Mouse (Mus musculus) neutrophil, adult 5-6 weeks (primary cell): ENCODE results near the gene Fkbp7. TPM values are rescaled to one million over a fixed set of nuclear protein-coding genes. Genes with fewer than 3 reads are reported as not detected.

Experiments
- ATAC-seq: fragments of 151-379, 151-347 bp; 2 replicates; pipeline ENCODE4 v1.8.0; 2017; ENCODE audit warnings: mild to moderate bottlenecking, moderate TSS enrichment; ENCODE audit not compliant: insufficient number of reproducible peaks, poor library complexity, low FRiP score, severe bottlenecking; ENCODE audit errors: extremely low read depth
- total RNA-seq: library from RNA; stranded (forward); fragments of 200-1000 nt; gene quantifications from 2 replicates; pipeline ENCODE4 v1.2.3, GENCODE M21; 2017

Gene Fkbp7
- total RNA-seq, result 3.7 and 9.0 TPM in 2 replicates

DNA sequence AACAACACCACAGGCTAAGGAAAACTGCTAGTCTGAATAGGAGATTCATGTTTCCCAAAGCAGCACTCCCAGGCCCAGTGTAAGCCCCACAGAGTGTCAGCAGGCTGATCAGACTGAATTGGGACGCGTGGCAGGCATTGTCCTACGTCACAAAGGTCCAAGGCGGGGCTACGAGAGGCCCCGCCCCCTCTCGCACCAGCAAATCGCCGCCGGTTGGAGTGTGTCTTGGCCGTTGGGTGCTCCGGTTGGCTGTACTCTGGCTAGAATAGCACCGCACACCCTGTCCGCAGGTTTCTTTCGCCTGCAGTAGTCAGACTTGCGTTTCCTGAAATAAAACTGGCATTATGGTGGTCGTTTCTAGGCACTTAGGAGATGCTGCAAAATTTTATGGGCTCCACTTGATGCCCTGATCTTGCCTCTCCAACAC is at the start of gene Fkbp7:
Fkbp7 (minus strand) TSS at position 151 of the 427 bp plus-strand sequence.
- ATAC-seq, result peak; percentile 85

DNA sequence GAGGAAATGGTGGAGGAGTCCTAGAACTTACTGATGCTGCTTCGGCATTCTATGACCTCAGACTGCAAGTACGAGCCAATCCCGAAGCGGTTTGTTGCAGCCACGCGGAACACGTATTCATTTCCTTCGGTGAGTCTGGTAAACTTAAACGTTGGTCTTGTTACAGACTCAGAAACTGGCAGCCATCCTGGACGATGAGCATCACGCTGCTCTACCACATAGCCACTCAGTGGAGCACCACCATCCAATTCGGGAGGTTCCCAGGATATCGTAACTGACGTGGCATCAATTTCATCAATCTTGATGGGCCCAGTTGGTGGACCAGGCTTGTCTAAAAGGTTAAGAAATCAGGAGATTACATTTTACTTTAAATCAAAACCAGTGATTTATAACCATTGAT is 46.7 kb upstream of the Fkbp7 start:
- ATAC-seq, result no peak

DNA sequence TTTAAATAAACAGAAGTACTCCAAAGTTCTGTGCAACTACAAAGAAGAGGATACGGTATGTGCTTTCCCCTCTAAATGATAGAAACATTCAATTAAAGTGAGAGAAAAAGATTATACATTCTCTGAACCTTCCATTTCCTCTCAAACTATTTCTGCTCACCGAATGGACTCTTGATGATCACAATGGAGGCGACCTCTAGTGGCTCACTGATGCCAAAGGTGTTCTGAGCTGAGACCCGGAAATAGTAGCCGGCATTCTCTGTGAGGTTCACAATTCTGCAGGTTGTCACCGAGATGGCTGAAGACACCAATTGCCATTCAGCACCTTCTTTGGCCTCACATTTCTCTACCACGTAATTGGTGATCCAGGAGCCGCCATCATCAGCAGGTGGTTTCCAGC is 42.1 kb upstream of the Fkbp7 start:
- no peak for ATAC-seq

DNA sequence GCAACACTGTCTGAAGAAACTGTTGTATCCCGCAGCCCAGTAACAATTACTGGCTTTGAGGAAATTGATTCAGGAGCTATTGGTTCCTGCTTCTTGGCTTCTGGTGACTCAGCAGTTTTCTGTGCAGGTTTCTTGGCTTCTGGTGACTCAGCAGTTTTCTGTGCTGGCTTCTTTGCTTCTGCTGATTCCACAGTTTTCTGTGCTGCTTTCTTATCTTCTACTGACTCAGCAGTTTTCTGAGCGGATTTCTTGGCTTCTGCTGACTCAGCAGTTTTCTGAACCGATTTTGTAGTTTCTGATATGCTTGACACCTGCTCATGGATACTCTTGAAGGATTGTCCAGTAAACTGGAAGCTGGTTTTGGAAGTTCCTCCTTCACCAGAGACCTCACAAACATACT is 35.6 kb upstream of the Fkbp7 start:
- no peak for ATAC-seq

DNA sequence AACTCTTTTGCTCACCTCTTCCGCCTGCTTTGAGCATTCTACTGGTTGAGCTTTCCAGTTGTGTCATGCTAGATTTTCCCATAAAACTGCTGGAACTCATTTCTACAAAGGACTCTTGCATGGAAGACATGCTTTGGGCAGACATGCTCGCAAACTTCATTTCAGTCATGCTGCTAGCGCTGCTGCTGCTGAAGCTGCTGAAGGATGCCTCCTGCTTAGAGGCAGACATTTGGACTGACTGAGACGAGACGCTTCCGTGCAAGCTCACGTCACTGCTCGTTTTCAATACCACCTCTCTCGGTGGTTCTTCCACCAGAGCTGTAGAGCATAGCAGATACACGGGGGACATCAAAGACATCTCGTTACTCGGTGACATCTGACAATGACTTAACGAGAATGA is 32.7 kb upstream of the Fkbp7 start:
- ATAC-seq, result no peak

DNA sequence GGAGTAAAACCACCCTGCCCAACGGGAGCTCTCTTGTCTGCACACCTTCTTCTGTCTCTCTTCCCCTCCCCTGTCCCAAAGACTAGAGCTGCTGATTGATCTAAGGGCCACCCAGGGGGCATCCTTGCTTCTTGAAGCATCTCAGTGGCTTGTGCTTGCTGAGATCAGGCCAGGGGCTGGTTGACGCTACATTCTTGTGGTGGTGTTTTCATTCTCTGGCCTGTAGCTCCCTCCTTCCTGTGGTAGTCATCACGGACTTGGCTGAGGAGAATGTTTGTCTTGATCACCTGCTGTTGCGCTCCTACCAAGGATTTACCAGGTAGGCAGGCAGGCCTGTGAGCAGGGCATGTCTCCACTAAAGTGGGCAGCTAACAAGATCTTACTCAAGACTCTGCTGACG is 29.8 kb upstream of the Fkbp7 start:
- no peak for ATAC-seq

DNA sequence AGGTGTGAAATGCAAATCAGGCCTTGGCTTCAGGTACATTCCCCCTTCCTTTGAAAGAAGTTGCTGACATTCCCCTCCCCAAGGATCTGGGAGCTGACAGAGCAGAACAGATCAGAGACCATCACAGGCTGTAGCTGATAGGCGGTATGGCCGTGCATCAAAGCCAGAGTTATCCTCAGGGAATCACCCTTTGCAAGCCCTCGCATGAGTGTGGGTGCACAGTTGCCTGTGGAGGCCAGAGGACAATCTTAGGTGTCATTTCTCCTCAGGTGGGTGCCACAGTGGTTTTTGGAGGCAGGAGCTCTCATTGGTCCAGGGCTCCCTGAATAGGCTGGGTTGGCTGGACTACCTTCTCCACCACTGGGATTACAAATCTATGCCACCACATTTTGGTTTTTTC is 29.3 kb upstream of the Fkbp7 start:
- no peak for ATAC-seq

DNA sequence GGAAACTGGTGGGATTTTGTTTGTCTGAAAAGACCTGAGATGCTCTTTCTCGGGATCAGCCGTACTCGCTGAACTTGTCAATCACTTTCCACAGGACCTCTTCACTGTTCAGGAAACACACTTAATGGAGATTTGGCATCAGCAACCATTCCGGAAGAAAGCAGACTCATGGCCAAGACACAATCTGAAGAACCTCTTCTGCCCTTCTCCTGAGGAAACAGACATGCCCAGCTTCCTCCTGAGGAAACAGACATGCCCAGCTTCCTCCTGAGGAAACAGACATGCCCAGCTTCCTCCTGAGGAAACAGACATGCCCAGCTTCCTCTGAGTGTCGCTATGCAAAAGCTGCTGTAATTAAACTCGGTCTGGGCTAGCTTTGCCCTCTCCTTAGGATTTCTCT is 22.4 kb upstream of the Fkbp7 start:
- ATAC-seq, result no peak

DNA sequence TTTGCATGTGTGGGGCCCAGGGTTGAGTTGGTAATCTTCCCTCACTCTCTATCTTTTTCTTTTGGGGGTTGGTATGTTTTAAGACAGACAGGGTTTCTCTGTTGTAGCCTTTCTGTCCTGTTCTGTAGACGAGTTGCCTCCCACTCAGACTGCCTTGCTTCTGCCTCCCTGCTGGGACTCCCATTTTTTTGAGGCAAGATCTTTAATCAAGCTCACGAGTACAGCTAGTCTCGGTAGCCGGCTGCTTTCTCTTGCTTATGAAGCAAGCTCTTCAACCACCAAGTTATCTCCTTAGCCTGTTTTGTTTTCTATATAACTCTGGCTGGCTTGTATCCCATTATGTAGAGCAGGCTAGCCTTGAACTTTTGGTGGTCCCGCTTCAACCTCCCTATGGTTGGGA is 20.8 kb upstream of the Fkbp7 start:
- no peak for ATAC-seq

DNA sequence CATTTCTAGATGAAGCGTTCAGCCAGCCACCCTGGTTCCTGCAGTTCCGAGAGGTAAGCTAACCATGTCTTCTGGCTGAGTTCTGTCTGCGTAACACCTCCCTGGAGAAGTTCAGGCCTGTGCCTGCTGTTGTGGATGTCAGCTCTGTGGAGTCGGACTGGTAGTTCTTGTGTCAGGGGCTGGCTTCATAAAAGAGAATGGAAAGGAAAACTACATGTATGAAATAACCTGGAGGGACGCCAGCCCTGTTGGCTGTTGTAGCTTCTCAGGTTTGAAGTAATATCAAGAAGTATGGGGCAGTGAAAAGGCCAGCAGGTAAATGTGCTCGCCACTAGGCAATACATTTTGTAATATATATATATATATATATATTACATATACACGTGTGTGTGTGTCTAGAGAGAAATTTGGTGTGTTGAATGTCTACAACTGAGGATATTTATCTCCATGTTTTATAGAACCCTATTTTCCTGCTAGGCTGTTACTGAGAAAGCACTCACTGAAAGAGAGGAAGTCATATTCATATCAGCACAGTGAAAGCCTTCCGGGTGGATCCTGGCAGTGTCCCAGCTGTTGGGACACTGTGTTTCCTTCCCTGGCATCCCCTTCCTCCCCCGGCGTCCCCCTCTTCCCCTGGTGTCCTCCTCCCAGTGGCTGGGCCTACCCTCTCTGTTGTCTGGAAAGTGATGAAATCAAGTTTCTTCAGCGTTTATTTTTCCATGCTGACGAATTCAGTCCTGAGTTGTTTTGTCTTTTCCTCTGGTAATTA is 17.7 kb upstream of the Fkbp7 start:
- ATAC-seq, result no peak

DNA sequence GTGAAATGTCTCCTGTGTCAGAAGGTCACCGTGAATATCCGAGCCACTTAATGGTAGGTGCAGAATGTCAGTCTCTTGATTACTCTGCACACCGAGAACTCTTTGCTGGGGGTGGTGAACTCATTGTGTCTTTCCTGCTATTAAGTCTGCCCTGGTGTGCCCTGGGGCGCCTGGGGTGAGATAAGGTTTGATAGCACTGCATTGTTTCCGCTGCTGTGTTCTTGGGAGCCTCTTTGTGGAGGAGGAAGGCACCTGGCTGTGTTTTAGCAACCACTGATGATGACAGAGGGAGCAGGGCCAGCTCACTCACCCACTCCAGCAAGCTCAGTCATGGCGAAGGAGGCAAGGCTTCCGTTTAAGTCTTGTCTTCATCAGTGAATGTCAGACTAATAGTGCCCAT is 15.2 kb upstream of the Fkbp7 start:
- ATAC-seq, result no peak

DNA sequence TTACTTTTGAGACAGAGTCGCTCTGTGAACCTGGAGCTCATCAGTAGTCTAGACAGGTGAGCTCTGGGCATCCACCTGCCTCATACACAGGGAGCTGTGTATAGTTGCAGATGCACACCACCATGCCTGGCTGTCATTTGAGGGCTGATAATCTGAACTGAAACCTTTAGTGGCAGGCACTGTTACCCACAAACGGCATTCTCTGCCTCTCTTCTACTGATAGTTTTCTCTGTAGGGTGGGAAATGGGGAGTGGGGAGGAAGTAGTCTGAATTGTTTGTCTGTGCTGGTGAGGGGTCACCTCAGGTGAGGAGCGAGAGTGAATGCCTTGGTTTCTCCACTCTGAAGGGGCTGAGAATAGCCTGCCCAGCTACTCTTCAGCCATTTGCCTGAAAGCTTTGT is 14.7 kb upstream of the Fkbp7 start:
- ATAC-seq, result no peak

DNA sequence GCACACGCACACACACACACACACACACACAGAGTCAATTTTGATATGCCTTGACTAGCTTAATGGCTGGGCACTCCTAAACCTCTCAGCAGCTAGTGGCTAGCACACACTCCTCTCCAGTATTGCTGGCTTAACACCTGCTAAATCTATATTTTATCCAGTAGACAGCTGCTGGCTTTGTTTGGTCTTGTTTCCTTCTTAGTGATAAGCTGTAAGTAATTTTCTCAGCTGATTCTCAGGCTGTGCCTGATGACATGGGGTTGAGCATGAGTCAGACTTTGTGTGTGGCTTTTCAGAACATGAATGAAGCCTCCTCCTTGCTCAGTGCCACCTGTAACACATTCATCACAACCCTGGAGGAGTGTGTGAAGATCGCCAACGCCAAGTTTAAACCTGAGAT is 14.1 kb upstream of the Fkbp7 start:
- no peak for ATAC-seq

DNA sequence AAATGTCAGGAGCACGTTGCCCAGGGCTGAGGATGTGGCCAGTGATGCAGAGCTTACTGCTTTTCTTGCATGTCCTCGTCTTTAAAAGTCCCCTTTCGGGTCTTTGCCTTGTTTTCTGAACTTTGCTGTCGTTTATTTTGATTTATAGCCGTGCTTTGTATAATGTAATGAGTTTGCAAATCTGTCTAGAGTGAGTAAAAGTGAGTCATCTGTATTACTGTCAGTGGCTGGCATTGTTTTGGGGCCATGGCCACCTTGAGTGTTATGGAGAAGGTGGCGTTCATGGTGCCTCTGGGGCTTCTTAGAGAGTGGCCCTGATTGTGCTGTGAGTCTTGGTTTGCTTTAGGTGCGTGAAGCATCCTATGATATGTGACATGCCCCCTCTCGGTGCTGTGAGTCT is 9.4 kb upstream of the Fkbp7 start:
- no peak for ATAC-seq

DNA sequence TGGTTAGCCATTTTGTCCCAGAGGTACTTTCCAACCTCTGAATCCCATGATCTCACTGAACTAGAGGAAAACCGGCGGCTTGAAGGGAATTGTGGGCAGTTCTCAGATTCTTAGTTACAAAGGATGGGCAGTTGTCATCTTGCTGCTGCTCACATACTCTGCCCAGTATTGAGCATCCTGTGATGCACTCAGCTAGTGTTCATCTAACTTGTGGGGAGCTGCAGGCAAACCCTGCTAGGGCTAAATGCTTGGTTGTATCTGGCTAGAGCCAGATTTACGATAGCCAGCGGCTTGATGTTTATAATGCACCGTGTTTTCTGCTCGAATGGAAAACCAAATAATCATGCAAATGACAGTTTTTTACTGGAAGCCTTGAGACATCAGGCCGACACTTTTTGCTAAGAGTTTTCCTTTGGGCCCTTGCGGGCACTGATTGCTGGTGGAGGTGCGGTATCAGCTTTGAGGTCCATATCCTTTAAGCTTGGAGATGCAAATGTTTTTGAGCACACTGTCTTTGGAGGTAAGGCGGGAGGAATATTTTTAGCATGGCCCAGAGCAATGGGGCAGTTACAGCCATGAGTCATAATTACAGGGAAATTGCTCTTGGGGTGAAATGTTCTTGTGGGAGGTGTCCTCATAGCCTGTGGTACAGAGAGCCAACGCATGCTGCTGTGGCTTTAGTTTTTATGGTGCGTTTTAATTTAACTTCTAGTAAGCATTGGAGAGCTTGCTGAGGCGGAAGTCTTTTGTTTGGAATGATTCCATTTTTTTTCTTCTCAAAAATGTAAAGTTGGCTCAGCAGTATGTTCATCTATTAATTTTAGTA is 3.7 kb upstream of the Fkbp7 start:
- no peak for ATAC-seq

DNA sequence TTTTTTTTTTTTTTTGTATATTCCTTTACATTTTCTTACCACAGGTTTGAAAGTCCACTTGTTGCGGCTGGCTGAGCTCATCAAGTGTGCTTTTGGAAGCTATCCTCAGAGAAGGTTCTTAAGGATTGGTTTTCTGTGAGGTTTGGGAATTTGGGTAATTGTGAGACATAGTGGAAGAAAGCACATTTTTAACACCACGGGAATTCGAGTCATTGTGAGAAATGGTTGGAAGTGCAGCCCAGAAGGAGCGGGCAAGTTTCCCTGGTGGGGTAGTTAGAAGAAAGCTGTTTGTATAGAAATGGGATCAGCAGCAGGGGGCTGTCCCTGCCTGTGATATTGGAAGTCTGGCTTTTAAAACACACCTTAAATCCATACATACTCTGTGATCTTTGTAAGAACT is 3.0 kb upstream of the Fkbp7 start:
- ATAC-seq, result no peak

DNA sequence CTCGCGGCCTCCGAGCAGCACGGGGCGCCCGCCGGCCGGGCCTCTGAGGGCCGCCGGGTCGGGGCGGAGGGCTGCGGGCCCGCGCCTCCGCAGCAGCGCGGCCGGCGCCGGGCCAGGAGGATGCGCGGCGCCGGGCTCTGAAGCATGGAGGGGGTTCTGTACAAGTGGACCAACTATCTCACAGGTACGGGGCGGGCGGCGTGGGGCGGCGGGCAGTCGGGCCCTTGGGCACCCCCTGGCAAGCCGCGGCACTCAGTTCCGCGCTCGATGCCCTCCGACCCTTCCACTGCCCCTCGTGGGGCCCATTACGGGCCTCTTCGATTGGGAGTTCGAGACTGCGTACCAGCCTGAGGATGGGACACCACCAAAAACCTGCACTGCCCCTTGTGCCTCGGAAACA is 2.5 kb upstream of the Fkbp7 start:
- ATAC-seq, result no peak

DNA sequence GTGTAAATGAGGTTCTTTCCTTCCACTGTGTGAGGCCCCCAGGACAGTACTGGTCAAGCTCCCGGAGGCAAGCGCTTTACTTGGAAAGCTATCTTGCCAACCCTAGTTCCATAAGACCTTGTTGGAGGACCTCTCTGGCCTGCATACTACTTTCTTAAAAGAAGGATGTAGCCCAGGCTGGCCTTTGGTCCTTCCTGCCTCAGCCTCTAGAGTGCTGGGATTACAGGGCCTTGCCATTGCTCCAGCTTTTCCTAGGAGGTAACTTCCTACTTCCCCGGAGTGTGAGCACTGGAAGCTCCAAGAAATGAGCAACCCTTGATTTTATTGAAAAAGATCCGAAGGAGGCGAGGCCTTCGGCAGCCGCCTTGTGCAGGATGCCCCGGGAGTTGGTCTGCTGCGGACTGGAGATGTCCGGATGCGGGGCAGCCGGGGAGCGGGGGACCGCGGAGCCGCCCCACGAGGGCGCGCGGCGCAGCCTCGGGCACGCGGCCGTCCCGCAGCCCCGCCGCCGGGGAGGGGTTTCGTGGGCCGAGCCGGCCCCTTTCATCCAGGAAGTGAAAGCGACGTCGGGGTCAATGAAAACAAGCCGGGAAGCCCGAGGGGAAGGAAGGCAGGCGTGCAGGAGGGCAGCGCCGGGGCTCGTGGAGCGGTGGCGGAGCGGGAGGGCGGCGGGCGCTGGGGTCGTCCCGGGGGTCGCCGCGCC is 2.0 kb upstream of the Fkbp7 start, which contains the start of gene Plekha3:
Plekha3 (plus strand) TSS at position 557 of the 703 bp plus-strand sequence.
- peak; percentile 42 for ATAC-seq

DNA sequence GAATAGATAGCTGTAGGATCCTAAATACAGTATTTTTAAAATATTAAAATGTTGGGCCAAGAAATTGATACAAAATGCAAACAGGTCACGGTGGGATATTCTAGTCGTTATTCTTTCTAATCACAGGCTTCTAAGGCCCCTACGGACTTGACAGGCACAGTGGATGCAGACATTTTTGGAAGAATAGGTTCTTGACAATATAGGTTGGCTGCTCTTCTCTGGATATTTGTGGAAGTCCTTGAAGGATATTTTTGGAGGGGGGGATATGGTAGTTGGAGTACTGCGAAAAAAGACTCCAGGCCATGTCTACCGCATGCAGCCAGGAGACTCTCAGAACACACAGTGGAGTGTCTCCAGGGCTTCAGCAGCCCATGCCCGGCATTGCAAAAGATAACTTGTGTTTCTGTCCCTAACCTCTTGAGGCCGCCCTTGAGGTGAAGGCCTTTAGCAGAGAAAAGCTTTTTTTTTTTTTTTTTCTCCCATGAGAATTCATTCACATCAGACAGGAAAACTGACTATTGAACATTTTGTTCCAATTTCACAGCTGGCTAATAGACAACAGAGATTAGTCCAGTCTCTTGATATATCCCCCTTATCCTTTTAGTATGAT is 661 bp upstream of the Fkbp7 start:
- peak; percentile 63 for ATAC-seq
